Mouse (Mus musculus): ENCODE measurements around the gene Khnyn. TPM values are rescaled to one million over a fixed set of nuclear protein-coding genes. Genes with fewer than 3 reads are reported as not detected.

Gene Khnyn
- polyA plus RNA-seq, 1 experiment from 2014 or later = 9.8 TPM

GRCm38 (mm10) chr14:55918240-55919082, 33.7 kb downstream of the Khnyn start:
- peak; percentile 85 for DNase-seq (ENCODE audit: low spot score)

- no peak for DNase-seq (ENCODE audit: low spot score)
Measured at GRCm38 (mm10) chr14:55922475-55923232, 37.9 kb downstream of the Khnyn start.

GRCm38 (mm10) chr14:55926847-55927246, 42.1 kb downstream of the Khnyn start:
- DNase-seq (ENCODE audit: low spot score) = no peak

- no peak for DNase-seq (ENCODE audit: low spot score)
Measured at GRCm38 (mm10) chr14:55929263-55929997, 44.7 kb downstream of the Khnyn start.

- no peak for DNase-seq (ENCODE audit: low spot score)
Measured at GRCm38 (mm10) chr14:55933586-55933985, 48.8 kb downstream of the Khnyn start.

GRCm38 (mm10) chr14:55940070-55940800, 55.5 kb downstream of the Khnyn start:
- no peak for DNase-seq (ENCODE audit: low spot score)

- DNase-seq (ENCODE audit: low spot score) = no peak
Measured at GRCm38 (mm10) chr14:55943601-55944000, 58.9 kb downstream of the Khnyn start.

- DNase-seq (ENCODE audit: low spot score) = no peak
Measured at GRCm38 (mm10) chr14:55944575-55944974, 59.8 kb downstream of the Khnyn start, which contains the start of gene Cma1. TSS of gene Cma1 (minus strand) at chr14:55944675.

GRCm38 (mm10) chr14:55946269-55946969, 61.7 kb downstream of the Khnyn start:
- DNase-seq (ENCODE audit: low spot score) = no peak

Other genes with a start within 250 kb of the Khnyn start
- 32.8 and 39.6 TPM in 2 replicates for gene Ipo4, start 249.0 kb upstream of the Khnyn start, polyA plus RNA-seq (2015; fragmentation: Nextera tagmentation; extraction: Ambion mirVana)
- 0.71 and 1.7 TPM in 2 replicates for gene Gm49378, start 247.1 kb upstream of the Khnyn start, polyA plus RNA-seq (2015; fragmentation: Nextera tagmentation; extraction: Ambion mirVana)
- gene Tm9sf1, start 241.1 kb upstream of the Khnyn start, polyA plus RNA-seq (2015; fragmentation: Nextera tagmentation; extraction: Ambion mirVana) = 71.6 and 76.7 TPM in 2 replicates
- 0.62 and 0.81 TPM in 2 replicates for gene Tssk4, start 234.8 kb upstream of the Khnyn start, polyA plus RNA-seq (2015; fragmentation: Nextera tagmentation; extraction: Ambion mirVana)
- 78.1 and 80.2 TPM in 2 replicates for gene Mdp1, start 224.4 kb upstream of the Khnyn start, polyA plus RNA-seq (2015; fragmentation: Nextera tagmentation; extraction: Ambion mirVana)
- gene Gmpr2, start 213.0 kb upstream of the Khnyn start, polyA plus RNA-seq (2015; fragmentation: Nextera tagmentation; extraction: Ambion mirVana) = 67.1 and 71.3 TPM in 2 replicates
- 529 and 550 TPM in 2 replicates for gene Nedd8, start 212.8 kb upstream of the Khnyn start, polyA plus RNA-seq (2015; fragmentation: Nextera tagmentation; extraction: Ambion mirVana)
- 55.4 and 57.7 TPM in 2 replicates for gene Tinf2, start 203.1 kb upstream of the Khnyn start, polyA plus RNA-seq (2015; fragmentation: Nextera tagmentation; extraction: Ambion mirVana)
- 2.0 and 3.0 TPM in 2 replicates for gene Tgm1, start 171.0 kb upstream of the Khnyn start, polyA plus RNA-seq (2015; fragmentation: Nextera tagmentation; extraction: Ambion mirVana)
- gene Rabggta, start 162.7 kb upstream of the Khnyn start, polyA plus RNA-seq (2015; fragmentation: Nextera tagmentation; extraction: Ambion mirVana) = 32.2 and 39.4 TPM in 2 replicates
- 63.6 and 65.8 TPM in 2 replicates for gene Dhrs1, start 139.3 kb upstream of the Khnyn start, polyA plus RNA-seq (2015; fragmentation: Nextera tagmentation; extraction: Ambion mirVana)
- 37.8 and 47.2 TPM in 2 replicates for gene Nop9, start 139.3 kb upstream of the Khnyn start, polyA plus RNA-seq (2015; fragmentation: Nextera tagmentation; extraction: Ambion mirVana)
- 0.14 TPM in 1 of 2 replicates, not detected in the other for gene Cideb, start 126.5 kb upstream of the Khnyn start, polyA plus RNA-seq (2015; fragmentation: Nextera tagmentation; extraction: Ambion mirVana)
- 0.78 and 1.2 TPM in 2 replicates for gene Ltb4r2, start 123.5 kb upstream of the Khnyn start, polyA plus RNA-seq (2015; fragmentation: Nextera tagmentation; extraction: Ambion mirVana)
- 3.7 and 4.3 TPM in 2 replicates for gene Ltb4r1, start 119.0 kb upstream of the Khnyn start, polyA plus RNA-seq (2015; fragmentation: Nextera tagmentation; extraction: Ambion mirVana)
- 2.2 and 2.7 TPM in 2 replicates for gene Adcy4, start 100.9 kb upstream of the Khnyn start, polyA plus RNA-seq (2015; fragmentation: Nextera tagmentation; extraction: Ambion mirVana)
- gene Ripk3, start 96.1 kb upstream of the Khnyn start, polyA plus RNA-seq (2015; fragmentation: Nextera tagmentation; extraction: Ambion mirVana) = 70.3 and 76.2 TPM in 2 replicates
- gene Nfatc4, start 61.8 kb upstream of the Khnyn start, polyA plus RNA-seq (2015; fragmentation: Nextera tagmentation; extraction: Ambion mirVana) = 1.7 and 2.2 TPM in 2 replicates
- gene Nynrin, start 30.9 kb upstream of the Khnyn start, polyA plus RNA-seq (2015; fragmentation: Nextera tagmentation; extraction: Ambion mirVana) = 1.7 and 2.4 TPM in 2 replicates
- 0.05 and 0.12 TPM in 2 replicates for gene Cbln3, start 555 bp upstream of the Khnyn start, polyA plus RNA-seq (2015; fragmentation: Nextera tagmentation; extraction: Ambion mirVana)
- 72.5 and 74.8 TPM in 2 replicates for gene Sdr39u1, start 15.3 kb downstream of the Khnyn start, polyA plus RNA-seq (2015; fragmentation: Nextera tagmentation; extraction: Ambion mirVana)
- gene Cma1, start 59.7 kb downstream of the Khnyn start, polyA plus RNA-seq (2015; fragmentation: Nextera tagmentation; extraction: Ambion mirVana) = 6.9 and 7.2 TPM in 2 replicates
- gene Cma2, start 66.0 kb downstream of the Khnyn start, polyA plus RNA-seq (2015; fragmentation: Nextera tagmentation; extraction: Ambion mirVana) = 0.15 TPM in 1 of 2 replicates, not detected in the other
- 0.46 and 0.50 TPM in 2 replicates for gene Mcpt1, start 133.0 kb downstream of the Khnyn start, polyA plus RNA-seq (2015; fragmentation: Nextera tagmentation; extraction: Ambion mirVana)
- not detected in 2 replicates for gene Mcpt9, start 145.5 kb downstream of the Khnyn start, polyA plus RNA-seq (2015; fragmentation: Nextera tagmentation; extraction: Ambion mirVana)
- 0.30 and 0.40 TPM in 2 replicates for gene Mcpt2, start 157.1 kb downstream of the Khnyn start, polyA plus RNA-seq (2015; fragmentation: Nextera tagmentation; extraction: Ambion mirVana)
- 2.0 and 2.2 TPM in 2 replicates for gene Mcpt4, start 177.4 kb downstream of the Khnyn start, polyA plus RNA-seq (2015; fragmentation: Nextera tagmentation; extraction: Ambion mirVana)
- 0.17 and 0.36 TPM in 2 replicates for gene Mcpt8, start 200.3 kb downstream of the Khnyn start, polyA plus RNA-seq (2015; fragmentation: Nextera tagmentation; extraction: Ambion mirVana)
- 0.26 and 0.46 TPM in 2 replicates for gene Ctsg, start 217.6 kb downstream of the Khnyn start, polyA plus RNA-seq (2015; fragmentation: Nextera tagmentation; extraction: Ambion mirVana)
- not detected in 2 replicates for gene Gzme, start 235.7 kb downstream of the Khnyn start, polyA plus RNA-seq (2015; fragmentation: Nextera tagmentation; extraction: Ambion mirVana)
- not detected in 2 replicates for gene Gzmd, start 247.7 kb downstream of the Khnyn start, polyA plus RNA-seq (2015; fragmentation: Nextera tagmentation; extraction: Ambion mirVana)